Mouse (Mus musculus) cerebellum, adult 2 months (tissue): ENCODE measurements at regions not wholly inside any gene's neighbourhood (a gene's known extent, or its start where the extent isn't known, plus 50 kb on each side); places are given as distances from the start of the nearest gene placed in this dataset.

Experiments used
- CTCF ChIP-seq: fragments of 200-500 bp; IDR thresholded peaks from 2 replicates; pipeline ENCODE4 v1.5.1; 2011; ENCODE audit warnings: low read depth, mild to moderate bottlenecking, control low read depth, low read length, moderate library complexity, borderline replicate concordance; ENCODE audit not compliant: insufficient read depth
- POLR2A ChIP-seq: fragments of 200-500 bp; IDR thresholded peaks from 2 replicates; pipeline ENCODE4 v1.6.1; 2011; ENCODE audit warnings: low read length, control low read depth, borderline replicate concordance; ENCODE audit not compliant: insufficient read depth

DNA sequence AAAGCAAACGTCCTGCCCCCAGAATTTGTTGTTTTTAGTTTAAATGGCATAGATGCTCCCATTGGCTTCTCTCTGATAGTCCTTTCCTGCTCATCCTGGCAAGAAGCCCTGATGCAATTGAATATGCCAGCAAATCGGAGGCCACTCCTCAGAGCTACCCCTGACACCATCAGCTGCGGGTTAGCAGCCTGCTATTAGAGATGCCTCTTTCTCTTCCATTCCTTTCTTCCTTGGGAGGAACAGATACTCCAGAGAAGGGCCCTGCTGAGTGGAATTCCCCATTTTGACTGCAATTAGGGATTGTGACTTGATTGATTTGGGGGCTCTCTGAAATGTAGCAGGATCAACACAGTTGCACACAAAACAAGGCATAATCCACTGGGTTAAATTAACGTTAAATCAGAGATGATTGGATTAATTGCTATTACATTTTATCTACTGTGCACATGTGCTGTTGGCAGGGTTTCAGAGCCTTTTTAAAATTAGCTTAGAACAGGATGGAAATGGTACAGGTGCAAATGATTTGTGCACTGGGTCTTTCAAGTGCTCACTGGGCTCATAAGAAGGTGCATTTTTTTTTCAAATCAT is 303.3 kb upstream of the Fam92a start:
- TF ChIP-seq POLR2A: no peak
- no peak for TF ChIP-seq CTCF
